Mouse (Mus musculus): ENCODE measurements at regions not wholly inside any gene's neighbourhood (a gene's known extent, or its start where the extent isn't known, plus 50 kb on each side); places are given as distances from the start of the nearest gene placed in this dataset.
A peak's percentile ranks its signal among the peaks of the same experiment; 100 is the strongest.

DNA sequence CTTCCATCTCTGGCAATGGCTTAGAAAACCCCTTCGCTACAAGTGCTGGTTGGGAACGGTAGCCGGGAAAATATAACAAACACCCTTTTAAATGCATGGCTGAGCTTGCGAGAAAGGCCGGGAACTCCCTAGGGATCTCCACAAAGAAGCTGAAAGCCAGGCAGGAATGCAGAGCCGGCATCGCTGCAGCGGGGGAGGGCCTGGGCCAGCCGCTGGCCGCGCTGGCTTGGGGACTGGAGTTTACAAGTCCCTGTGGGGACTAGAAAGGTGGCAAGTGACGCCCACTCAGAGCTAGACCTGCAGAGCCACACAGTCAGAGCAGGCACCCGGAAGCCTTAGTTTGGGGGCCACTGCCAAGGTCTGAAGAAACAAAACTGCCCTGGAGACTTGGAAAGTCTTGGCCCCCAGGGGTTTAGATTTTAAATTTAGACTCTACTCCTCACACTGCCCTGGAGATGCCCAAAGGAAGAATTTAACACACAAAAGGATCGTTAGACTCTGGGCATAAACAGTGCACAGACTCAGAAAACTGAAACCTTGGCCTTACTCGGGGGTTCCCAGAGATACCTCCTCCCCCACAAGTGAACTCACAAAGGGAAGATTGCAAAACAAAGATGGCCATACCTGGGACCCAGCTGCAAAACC lies 59.4 kb downstream of the 1700001O22Rik start:
- ATAC-seq (ENCODE audit: low TSS enrichment), result peak; percentile 34; the same call in 1 of the 2 replicates

DNA sequence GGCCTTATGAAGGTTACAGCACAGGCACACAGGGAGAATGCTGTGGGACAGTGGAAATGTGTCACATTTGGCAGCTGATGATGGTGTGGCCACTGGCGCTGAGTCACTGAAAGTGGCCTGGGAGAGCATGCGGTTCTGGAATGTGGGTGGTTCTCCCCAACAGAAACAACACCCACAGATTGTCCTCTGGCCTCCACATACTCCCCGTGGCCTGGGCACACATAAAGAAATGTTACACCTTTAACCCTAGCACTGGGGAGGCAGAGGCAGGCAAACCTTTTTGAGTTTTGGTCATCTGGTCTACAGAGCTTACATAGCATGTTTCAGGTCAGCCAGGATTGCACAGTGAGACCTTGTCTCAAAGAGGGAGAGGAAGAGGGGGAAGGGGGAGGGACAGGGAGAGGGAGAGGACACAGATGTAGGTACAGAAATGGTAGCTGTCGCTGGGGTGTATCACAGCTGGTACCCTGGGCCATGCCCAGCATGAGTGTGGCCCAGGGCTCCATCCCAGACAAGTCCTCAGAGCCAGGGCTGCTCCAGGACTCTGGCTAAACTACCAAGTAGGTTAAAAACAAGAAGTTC lies 60.1 kb downstream of the 1700001O22Rik start:
- ATAC-seq (ENCODE audit: low TSS enrichment), result no peak; the same call in 1 of the 2 replicates

- no peak for ATAC-seq (ENCODE audit: low TSS enrichment)
Observed at GRCm38 (mm10) chr2:30741450-30741849, 62.0 kb downstream of the 1700001O22Rik start.

DNA sequence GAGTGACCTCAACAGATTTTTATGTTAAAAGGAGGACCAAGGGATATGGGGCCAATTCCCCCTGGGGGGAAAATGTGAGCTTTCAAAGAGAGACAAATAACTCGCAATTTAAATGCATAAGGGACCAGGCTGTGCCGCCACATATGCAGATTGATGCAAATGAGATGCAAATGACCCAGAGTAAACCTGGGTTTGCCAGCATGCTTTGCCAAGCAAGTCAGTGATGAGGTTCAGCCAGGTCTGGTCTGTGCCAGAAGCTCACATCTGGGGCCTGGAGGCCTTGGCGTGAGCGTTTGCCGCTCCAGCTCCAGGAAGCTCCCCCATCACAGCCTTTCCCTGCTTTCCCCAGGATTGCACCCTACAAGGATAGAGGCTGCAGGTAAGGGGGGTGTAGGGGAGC lies 65.7 kb downstream of the 1700001O22Rik start:
- ATAC-seq (ENCODE audit: low TSS enrichment), result peak; percentile 76

DNA sequence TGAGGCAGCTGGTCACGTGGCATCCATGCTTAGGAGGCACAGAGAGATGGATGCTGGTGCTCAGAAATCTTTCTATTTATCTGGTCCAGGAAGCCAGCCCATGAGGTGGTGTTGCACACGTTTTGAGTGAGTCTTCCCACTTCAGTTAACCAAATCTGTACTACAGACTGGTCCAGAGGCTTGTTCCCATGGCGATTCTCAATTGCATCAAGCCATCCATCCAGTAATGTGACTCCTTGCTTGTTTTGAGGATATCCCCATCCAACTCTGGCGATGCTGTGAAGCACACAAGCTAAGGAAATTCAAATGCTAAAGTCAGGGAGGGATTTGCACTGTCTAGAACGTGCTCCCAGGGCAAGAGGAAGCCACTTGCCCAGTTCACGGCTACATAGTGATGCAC lies 66.8 kb downstream of the 1700001O22Rik start:
- ATAC-seq (ENCODE audit: low TSS enrichment), result peak; percentile 36; the same call in 1 of the 2 replicates

GRCm38 (mm10) chr2:30736236-30736635 lies 67.2 kb downstream of the 1700001O22Rik start:
- peak; percentile 73; the same call in 1 of the 2 replicates for ATAC-seq (ENCODE audit: low TSS enrichment)

- ATAC-seq (ENCODE audit: low TSS enrichment), result no peak
Observed at GRCm38 (mm10) chr2:30733853-30734252, 69.6 kb downstream of the 1700001O22Rik start.

- no peak for ATAC-seq (ENCODE audit: low TSS enrichment)
Observed at GRCm38 (mm10) chr2:30731832-30732231, 71.6 kb downstream of the 1700001O22Rik start.

DNA sequence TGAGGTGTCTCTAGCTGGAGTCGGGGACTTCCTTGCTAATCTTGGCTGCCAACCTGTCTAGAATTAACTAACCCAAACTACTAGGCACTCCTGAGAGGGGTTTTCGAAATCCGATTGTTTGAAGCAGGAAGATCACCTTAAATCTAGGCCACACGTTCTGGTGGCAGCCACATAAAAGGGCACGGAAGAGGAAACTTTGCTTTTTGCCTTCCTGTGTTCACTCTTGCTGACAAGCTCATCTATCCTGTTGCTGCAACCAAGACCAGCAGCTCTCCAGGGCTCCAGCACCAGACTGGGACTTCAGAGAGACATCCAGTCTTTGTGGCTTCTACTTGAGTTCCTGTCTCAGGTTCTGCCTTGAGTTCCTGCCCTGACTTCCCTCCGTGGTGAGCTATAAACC lies 75.5 kb downstream of the 1700001O22Rik start:
- no peak for ATAC-seq (ENCODE audit: low TSS enrichment)

GRCm38 (mm10) chr2:30725601-30726489 lies 77.6 kb downstream of the 1700001O22Rik start:
- peak; percentile 53 for ATAC-seq (ENCODE audit: low TSS enrichment)

DNA sequence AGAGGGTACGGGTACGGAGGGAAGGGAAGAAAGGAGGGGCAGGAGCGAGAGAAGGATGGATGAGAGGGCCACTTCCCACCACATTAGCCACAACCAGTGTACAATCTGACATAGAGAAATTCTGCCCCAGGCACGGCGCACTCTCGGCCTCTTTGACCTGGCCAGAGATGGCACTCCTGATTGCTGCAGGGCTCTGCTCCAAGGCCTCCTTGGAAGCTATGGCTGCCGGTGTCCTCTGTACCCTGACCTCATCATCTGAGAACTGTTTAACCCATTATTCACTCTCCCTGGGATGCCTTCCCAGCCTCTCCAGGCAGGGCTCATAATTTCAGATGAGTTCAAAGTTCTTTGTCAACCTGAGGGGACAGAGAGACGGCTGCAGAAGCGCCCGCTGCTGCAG lies 78.3 kb downstream of the 1700001O22Rik start:
- ATAC-seq (ENCODE audit: low TSS enrichment), result no peak

GRCm38 (mm10) chr2:30724521-30724920 lies 78.9 kb downstream of the 1700001O22Rik start:
- no peak for ATAC-seq (ENCODE audit: low TSS enrichment)

DNA sequence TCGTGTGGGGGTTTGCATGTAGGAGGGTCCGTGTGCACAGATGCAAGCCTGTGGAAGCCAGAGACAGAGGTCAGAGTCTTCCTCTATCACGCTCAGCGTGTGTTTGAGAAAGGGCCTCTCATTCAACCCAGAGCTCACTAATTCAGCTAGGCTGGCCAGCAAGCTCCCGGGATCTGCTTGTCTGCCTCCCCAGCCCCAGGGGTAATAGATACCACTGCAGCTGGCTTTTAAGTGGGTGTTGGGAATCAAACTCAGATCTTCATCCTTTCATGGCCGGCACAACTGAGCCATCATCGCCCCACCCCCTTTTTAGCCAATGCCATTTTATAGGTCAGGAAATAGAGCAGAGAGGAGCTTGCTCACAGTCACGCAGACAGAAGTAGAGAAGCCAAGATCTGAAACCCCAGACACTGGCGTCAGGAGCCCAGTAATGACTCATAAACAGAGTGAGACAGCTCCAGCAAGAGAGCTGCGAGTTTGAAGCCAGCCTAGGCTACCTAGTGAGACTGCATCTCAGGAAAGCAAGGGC lies 80.3 kb downstream of the 1700001O22Rik start:
- ATAC-seq (ENCODE audit: low TSS enrichment), result no peak

GRCm38 (mm10) chr2:30722263-30723050 lies 81.0 kb downstream of the 1700001O22Rik start:
- no peak for ATAC-seq (ENCODE audit: low TSS enrichment)

- peak; percentile 25 for ATAC-seq (ENCODE audit: low TSS enrichment)
Observed at GRCm38 (mm10) chr2:30721473-30722262, 81.8 kb downstream of the 1700001O22Rik start.

DNA sequence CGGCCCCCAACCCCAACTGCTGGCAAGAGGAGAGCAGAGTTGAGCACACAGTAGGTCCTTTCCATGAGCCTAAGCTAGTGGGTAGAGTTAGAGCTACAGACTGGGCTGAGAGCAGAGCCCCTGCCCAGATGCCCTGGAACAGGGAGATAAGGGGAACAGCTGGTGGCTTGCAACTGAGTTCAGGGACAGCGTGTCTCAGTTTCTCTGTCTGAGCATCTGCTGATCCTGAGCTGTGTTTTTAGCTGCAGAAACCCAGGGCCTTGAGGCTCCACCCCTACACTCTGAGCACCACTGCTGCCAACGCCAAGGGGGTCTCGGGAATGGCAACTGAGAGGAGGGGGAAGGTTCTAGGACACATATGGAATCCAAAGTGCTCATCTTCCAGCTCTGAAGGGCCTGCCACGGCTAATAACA lies 82.4 kb downstream of the 1700001O22Rik start:
- no peak for ATAC-seq (ENCODE audit: low TSS enrichment)

DNA sequence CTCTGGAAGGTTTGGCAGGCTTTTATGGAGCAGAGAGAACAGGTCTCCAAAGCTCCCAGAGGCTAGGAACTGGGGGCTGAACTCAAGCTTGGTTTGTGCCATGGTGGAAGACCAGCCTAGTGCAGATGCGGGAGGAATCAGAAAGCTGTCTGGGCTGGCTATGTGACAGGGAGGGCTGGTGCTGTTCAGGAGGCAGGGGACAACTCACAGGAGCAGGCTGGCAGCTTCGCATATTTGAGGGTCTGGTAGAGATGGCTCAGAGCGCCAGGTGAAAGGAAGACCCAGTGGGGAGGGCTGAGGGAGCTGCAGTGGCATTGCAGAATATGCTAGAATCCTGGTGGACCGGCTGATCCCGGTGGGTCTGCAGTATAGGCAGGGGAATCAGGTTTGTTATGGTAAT lies 83.2 kb downstream of the 1700001O22Rik start:
- no peak for ATAC-seq (ENCODE audit: low TSS enrichment)

DNA sequence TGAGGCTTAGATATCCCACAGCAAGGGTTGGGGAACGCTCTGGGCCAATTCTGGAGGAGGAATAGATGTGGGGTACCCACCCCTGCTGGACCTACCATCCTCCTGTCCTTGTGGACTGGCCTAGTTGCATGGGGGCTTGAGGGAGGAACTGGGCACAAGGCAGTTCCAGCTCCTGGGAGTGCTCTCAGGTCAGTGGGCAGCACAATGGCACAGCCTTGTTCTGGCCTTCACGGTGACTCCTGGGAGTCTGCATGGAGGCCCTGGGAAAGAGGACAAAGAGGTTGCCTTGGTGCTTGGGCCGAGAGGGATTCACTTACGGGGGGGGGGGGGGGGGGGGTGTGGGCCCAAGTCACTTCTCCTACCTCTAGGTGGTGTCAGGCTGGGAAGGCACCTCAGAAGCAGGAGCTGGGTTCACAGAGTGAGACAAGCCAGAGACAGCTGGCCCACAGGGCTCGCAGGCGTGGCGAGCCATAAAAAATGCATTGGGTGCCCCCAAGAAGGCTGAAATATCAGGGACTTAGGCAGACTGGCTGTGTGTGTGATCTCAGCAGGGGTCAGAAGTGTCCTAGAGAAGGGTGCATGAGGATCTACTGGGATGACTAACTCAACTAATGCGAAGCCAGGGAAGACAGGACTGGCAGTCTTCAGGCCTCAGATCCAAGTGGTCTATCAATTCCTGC lies 83.7 kb downstream of the 1700001O22Rik start:
- no peak for ATAC-seq (ENCODE audit: low TSS enrichment)

DNA sequence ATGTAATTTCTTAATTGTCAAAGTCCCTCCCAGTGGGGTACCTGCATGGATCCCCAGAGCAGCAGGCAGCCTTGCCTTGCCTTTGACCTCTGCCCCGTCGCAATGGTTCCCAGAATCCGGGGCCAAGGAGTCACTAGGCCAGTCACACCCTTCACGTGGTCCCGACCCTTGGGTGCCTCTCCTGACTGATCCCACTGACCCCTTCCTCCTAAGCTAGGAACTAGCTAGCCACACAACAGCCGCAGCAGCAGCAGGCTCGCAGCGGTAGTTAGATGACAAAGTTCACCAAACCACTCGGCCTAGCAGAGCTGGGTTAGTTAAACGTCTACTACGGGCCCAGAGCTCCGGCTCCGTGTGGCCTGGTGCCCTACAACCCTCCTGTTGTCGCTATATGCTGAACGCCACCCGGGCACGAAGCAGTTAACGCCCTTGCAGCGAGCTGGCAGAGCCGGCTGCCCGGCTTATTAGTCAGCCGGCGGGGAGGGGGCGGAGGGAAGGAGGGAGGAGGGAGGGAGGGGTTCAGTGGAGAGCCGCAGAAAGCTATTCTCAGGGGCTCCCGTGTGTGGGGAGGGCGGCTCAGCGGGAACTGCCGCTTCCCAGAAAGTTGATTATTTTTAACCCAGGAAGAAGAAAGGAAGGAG lies 84.6 kb downstream of the 1700001O22Rik start:
- ATAC-seq (ENCODE audit: low TSS enrichment), result peak; percentile 18

DNA sequence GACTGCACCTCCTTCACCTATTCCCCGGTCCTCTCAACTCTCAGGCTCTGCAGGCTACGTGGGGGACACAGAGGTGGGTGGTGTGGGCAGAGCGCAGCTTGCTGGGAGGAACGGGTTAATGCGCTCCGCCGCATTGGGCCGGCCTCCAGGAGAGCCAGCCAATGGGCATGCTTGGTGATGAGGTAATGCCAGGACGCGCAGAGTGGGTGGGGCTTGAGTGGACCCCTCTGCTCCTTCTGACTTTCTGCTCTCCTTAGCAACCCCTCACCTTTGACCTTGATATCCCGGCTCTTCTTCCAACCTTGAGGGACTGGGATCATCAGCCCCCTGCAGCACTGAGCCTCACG lies 85.2 kb downstream of the 1700001O22Rik start:
- peak; percentile 21; the same call in 1 of the 2 replicates for ATAC-seq (ENCODE audit: low TSS enrichment)

All from frontal cortex, adult (tissue).